Mouse (Mus musculus) spleen, postnatal 36 days (tissue): Measurements from ENCODE around the gene 4930564D02Rik.
A peak's percentile ranks its signal among the peaks of the same experiment; 100 is the strongest.

Experiments
- DNase-seq, 2 experiments: peaks; one replicate each; pipeline ENCODE4 v3.0.0; 2022; ENCODE audit warnings: low spot score in 2 of 2, mixed read lengths in 1 of 2

The 4930564D02Rik gene

DNA sequence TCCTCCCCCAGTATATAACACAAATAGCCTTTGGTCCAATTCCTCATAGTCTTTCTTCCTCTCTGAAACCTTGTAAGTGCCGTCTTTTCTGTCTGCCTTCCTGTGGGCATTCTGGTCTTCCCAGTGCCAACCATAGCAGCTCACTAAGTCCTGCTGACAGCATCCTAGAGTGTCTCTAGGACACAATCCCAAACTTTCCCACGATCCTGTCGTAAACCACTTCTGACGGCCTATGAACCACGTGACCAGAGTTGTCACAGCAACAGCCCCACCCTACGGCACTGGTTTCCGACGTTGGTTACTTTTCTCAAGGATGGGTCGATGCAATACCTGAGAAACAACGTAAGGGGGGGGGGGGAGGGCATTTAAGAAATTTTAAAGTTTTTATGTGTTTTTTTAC is at the start of gene 4930564D02Rik:
Gene 4930564D02Rik, plus strand, starts transcription at position 301 of the 400 bp plus-strand sequence.
- no peak for DNase-seq

DNA sequence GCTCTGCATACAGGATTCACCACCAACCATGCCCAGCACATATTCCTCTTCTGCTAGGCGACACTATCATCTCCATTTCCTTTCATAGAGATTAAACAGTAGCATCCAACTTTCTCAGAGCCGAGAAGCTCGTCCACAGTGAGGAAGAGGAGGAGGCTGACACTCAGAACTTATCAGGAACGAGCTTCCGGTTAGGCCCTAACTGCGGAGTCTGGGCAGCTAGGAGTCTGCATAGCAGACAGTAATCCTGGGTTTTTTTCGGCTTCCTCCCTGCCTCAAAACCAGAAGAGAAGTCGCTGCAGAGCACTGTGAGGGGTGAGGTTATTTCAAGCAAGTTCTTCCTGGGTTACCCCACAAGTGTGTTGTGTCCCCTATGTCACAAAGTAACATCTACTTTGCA is 49.3 kb upstream of the 4930564D02Rik start:
- no peak for DNase-seq

DNA sequence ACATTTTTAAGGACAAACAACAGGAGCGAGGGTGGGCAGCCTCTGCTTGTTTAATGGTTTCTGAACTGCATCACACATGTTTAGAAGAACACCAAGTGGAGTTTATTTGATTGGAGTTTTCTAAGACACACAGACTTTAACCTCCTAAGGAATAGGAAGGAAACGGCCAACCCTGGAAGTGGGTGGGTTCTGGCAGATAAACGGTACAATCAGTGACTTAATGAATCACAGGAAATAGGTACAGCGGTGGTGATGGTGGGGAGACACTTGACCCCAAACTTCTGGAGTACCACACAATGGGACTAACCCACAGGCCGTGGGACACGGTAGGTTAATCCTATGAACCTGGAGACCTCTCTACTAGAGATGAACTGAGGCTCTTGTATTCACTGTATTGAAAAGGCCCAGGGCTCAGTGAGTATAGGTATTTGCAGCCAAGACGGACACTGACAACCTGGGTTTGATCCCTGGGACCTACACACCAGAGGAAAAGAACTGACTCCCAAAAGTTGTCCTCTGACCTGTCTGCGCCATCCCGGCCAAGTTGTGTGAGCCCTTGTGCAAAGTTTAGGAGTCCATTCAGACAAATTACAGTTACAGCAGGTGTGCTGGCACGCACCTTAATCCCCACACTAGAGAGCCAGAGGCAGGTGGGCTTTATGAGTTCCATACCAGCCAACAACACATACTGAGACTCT is 48.4 kb upstream of the 4930564D02Rik start:
- DNase-seq, result no peak

DNA sequence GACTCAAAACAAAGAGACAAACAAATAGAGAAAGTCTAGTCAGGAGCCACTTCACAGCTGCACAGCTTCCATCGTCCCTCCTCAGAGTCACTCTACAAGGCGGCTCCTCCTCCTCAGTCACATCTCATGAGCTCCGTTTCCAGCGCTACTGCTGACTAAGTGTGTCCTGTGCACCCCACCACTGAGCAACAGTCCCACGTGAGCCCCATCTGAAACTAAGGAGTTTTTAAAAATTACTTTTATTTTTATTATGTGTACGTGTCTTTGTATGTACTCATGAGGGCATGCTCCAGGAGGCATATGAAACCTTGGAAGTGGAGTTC is 47.9 kb upstream of the 4930564D02Rik start:
- no peak for DNase-seq

DNA sequence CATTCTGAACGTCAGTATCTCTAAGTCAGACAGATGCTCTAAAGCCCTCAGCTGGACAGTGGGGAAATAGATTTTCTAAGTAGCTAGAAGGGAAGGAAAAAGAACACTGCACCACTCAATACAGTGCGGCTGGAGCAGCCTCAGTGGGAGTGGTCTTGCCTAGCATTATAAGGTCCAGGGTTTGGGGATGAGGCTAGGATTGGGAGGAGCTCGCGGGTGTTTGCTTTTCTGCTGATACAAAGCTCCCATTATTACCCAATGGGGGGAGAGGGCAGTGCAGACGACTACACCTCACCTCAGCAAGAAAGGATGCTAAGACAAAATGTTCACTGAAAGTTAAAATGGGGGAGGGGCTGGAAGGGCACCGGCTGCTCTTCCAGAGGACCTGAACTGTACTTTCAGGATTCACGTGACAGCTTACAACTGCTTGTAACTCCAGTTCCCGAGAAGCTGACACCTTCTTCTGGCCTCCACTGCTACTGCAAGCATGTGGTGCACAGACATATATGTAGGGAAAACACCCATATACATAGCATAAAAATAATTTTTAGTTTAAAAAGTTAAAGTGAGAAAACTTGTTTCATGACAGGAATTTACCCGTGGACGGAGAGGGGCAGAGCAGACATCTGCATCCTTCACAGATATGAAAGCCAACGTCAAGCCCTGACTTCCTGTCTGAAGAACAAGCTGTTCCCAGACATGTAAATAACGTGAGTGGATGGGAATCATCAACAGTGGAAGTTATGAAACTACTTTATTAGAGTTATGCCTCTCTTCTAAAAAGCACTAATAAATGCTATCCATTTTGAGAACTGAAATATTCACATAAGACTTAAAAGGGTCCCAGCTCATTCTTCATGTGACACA is 46.6 kb upstream of the 4930564D02Rik start:
- no peak for DNase-seq

- no peak for DNase-seq
These were observed 43.2 kb upstream of the 4930564D02Rik start for GRCm38 (mm10) chr3:105023371-105024005.

DNA sequence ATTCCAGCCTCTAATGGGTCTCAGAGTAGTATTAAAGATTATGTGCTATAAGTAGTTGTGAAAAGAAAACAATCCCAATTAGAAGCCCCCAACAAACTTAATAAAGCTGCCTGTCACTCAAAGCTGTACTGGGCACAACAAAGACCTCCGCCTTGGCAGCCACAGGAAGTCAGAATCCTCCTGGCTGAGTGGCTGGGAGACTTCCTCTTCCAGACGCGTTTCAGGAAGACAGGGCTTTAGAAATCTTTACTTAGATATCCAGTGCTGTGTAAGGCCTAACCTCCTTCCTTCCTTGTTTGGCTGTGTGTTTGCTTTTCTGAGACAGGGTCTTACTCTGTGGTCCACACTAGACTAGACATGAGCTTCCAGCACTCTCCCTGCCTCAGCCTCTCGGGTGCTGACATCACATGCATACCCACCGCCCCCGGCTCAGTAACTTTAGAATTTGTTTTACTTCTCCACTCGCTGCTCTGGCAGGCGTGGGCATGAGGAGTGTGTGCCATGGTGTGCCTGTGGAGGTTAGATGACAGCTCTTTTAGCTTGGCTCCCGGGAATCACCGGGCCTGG is 30.3 kb upstream of the 4930564D02Rik start:
- DNase-seq, result no peak

GRCm38 (mm10) chr3:105037240-105037770 is 29.3 kb upstream of the 4930564D02Rik start:
- DNase-seq, result no peak

DNA sequence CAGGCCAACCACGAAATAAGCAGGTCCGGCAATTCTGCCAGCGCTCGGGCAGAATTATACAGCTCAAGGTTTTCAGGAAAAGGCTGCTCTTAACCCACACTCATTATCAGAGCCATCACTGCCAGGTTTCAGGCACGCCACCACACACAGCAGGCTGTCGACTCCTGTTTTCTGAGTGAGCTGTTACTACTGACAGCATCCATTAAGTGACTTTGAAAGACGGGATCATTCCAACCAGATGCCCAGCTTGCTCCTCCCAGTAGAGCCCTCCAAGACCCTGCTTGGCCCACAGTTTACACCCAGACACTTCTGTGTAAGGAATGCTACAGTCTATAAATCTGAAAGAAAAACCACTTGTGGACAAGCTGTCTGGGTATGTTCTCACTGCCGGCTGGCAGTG is 26.6 kb upstream of the 4930564D02Rik start:
- DNase-seq, result no peak

DNA sequence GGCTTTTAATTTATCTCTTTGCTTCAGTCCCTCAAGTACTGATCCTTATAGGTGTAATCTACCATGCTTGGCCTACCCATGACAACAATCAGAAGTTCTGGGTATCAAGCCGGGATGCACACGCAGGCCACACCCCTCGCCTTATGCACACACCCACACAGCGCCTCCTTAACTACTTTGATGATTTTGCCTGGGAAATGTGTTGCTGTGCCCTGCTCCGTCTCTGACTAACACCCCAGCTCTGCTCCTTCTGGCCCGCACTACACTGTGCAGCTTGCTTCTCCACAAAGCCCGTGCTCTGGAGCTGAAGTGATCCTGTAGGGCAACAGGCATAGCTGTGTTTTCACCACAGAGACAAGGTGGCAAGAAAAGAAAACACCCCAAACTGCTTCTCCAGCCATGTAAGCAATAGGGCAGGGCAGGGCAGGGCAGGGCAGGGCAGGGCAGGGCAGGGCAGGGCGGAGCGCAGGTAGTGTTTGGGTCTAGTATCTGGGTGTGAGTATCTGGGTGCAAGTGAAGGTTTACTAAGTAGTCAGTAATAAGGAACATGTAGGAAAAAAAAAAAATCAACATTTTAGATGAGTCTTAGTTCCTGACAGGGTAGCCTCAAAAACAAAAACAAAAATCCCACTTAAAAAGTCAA is 25.5 kb upstream of the 4930564D02Rik start:
- DNase-seq, result no peak

DNA sequence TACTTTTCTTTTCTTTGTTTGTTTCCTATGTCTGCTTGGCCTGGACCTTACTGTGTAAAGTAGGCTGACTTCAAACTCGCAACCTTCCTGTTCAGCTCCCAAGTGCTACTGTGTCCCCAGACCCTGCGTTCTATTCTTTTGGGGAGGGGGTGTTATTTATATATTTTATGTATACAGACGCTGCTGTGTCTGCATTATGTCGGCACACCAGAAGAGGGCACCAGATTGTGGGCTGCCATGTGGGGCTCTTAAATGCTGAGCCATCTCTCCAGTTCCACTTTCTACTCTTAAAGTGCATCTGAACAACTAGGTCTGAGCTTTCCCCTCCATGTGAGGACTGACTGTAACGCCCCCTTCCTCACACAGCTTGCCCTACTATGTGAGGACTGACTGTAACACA is 22.9 kb upstream of the 4930564D02Rik start:
- DNase-seq, result no peak

GRCm38 (mm10) chr3:105046870-105047269 is 19.8 kb upstream of the 4930564D02Rik start:
- peak in 1 of 2 experiments; percentile 20 for DNase-seq

- peak; percentile 15 for DNase-seq
These were observed 19.0 kb upstream of the 4930564D02Rik start for GRCm38 (mm10) chr3:105047616-105048015.

- DNase-seq, result no peak
These were observed 16.8 kb upstream of the 4930564D02Rik start for GRCm38 (mm10) chr3:105049848-105050247.

DNA sequence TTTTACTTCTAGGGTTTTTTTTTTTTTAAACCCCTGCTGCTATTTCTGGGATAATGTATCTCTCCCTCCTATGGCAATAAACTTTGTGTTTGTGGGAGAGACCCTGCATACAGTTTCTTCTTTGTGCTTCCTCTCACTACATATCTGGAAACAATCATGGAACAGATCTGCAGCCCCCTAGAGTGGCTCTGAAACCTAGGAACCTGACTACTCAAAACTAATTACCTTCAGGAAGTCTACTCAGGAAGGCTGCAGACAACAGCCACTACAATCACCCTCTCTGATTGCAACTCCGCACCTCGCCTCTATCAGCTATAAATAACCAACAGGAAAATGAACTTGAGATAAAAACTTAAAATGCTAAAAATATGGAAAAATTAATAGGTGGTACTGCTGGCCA is 15.5 kb upstream of the 4930564D02Rik start:
- DNase-seq, result no peak

DNA sequence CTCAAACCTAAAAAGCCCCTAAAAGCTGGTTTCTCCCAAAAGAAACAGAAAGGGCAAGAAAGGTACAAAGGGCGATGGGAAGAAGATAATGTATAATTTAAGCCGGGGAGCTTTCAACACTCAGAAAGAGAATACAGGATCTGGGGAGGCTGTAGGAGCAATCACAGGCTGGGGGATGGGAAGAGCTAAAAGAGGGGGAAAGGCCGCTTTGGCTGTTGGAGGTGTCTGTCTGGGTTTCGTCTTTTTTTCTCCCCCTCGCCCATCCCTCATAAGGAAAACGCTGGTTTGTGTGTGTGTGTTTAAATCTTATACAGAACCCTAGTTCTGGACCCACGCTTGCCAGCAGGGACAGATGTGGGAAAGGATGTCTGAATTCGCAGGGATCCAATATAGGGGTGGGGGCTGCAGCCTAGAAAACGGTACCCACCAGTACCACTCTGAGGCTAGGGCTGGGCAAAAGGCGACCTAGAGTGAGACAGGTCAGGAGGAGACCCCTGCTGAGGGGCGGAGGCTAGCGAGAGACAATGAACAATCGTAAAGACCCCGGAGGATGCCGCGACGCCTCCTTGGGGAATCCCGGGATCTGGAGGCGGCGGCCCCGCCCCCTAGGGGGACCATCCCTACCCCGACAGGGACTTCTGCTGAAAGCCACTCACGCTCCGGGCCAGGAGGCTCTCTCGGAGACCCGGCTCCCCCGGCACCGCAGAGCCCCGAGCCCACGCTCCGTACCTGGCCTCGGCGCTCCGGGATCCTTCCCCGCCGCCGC is 14.3 kb upstream of the 4930564D02Rik start:
- DNase-seq, result peak in 1 of 2 experiments; percentile 11

DNA sequence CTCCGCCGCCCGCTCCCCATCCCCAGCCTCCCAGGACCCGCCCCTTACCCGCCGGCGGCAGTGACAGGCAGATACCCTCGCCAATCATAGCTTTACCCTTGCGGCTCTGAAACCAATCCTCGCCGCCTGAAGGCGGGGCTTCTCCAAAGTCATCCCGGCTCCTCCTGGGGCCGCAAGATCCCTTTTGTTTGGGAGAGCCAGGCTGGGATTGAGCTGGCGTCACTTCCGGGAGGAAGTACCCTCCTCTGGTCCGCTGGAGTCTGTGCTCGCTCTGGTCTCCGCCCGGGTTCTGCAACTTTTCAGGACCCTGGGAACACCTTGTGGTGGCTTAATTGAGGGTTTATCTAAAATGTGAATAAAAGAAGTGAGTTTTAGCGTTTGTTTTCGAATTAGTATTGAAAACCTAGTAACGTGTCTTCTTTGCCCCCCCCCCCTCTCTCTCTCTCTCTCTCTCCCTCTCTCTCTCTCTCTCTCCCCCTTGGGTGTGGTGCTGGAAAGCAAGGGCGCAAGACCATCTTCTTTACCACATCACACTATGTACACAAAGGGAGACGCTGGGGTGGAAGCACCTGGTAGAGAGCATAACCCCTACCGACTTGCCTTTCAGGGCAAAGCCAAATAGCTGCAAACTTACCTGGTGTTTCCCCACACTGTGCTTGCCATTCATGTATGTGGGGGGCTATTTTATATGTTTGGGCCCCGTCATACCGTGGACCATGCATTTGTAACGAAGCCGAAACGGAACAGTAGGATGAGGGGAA is 13.5 kb upstream of the 4930564D02Rik start, which contains the start of gene Cttnbp2nl:
Gene Cttnbp2nl, minus strand, starts transcription at position 210 of the 761 bp plus-strand sequence.
- DNase-seq, result peak; percentile 75 to 77

GRCm38 (mm10) chr3:105053698-105054001 is 13.0 kb upstream of the 4930564D02Rik start:
- no peak for DNase-seq

GRCm38 (mm10) chr3:105054952-105055351 is 11.7 kb upstream of the 4930564D02Rik start:
- DNase-seq, result no peak

DNA sequence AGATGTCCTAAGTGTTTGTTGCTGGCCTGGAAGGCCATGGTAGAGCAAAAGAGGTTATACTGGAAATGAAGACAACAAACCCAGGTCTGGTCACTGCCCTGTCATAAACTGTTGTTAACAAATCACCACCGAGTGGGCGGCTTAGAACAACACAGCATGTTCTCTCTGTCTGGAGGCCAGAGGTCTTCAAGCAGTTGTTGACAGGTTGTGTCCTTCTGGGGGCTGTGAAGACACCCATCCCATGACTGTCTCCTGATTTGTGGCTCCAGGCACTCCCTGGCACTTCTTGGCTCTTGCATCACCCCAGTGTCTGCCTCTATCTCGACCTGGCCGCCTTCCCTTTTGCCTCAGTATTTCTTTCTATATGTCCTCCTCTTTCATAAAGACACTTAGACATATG is 11.0 kb upstream of the 4930564D02Rik start:
- no peak for DNase-seq
